Mouse (Mus musculus): ENCODE measurements at regions not wholly inside any gene's neighbourhood (a gene's known extent, or its start where the extent isn't known, plus 50 kb on each side); places are given as distances from the start of the nearest gene placed in this dataset.

DNA sequence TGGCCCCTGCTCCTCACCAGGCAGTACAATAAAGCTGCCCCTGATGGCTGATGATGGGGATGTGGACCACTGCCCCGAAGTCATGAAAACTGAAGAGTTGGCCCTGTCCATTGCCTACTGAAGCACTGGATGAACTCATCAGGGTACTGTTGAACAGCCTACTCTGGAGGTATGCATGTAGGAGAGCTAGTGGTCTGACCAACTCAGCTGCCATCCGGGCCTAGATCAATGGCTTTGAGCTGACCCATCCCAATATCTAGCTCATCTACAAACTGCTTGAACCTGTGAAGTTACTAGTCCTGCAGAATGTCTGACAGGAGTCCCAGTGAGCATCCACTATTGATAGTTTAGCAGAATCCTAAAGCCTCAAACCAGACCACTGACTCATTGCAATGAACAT, 672.6 kb upstream of the Acvr2a start:
- no peak for TF ChIP-seq CTCF (conservative IDR thresholded peaks at IDR 0.05; ENCODE audit: insufficient read depth, insufficient read length, low read depth, low read length)
- no peak for TF ChIP-seq POLR2A (IDR thresholded peaks at IDR 0.05; ENCODE audit: low read depth, low read length)

Measured in kidney, adult 2 months (tissue).